Mouse (Mus musculus): ENCODE data around the gene A730071L15Rik. TPM values are rescaled to one million over a fixed set of nuclear protein-coding genes. Genes with fewer than 3 reads are reported as not detected.

The A730071L15Rik gene
- not detected in 2 replicates for polyA plus RNA-seq (2012; ENCODE audit: insufficient read depth, low replicate concordance)

GRCm38 (mm10) chr11:6199410-6200086 lies at the start of gene A730071L15Rik:
Gene A730071L15Rik, plus strand, starts transcription at chr11:6200029.
- Histone ChIP-seq H3K27me3 (replicated peaks) (no peaks in the 10 kb centered on the region), H3K4me3 (replicated peaks) (peak within 1 kb of the TSS; percentile 99), H3K9me3 (no peaks in the 10 kb centered on the region), H3K36me3 (replicated peaks; ENCODE audit: low read length) (peaks cover 8% of the 10 kb centered on the region), H3K4me1 (peaks cover 52% of the 10 kb centered on the region)
- TF ChIP-seq FLI1 (IDR thresholded peaks at IDR 0.05; ENCODE audit: low read length) (no peak), GATA1 (IDR thresholded peaks at IDR 0.05; ENCODE audit: borderline replicate concordance, low read length) (no peak)

GRCm38 (mm10) chr11:6152864-6153263 lies 47.0 kb upstream of the A730071L15Rik start:
- Histone ChIP-seq H3K36me3 (replicated peaks; ENCODE audit: low read length) (peaks cover 27% of the 10 kb centered on the region), H3K4me3 (replicated peaks) (no peak overlapping the region), H3K4me1 (peaks cover 48% of the 10 kb centered on the region), H3K27me3 (replicated peaks) (no peaks in the 10 kb centered on the region), H3K9me3 (no peaks in the 10 kb centered on the region)
- TF ChIP-seq GATA1 (IDR thresholded peaks at IDR 0.05; ENCODE audit: borderline replicate concordance, low read length) (no peak), FLI1 (IDR thresholded peaks at IDR 0.05; ENCODE audit: low read length) (no peak)

GRCm38 (mm10) chr11:6154211-6154701 lies 45.6 kb upstream of the A730071L15Rik start:
- TF ChIP-seq GATA1 (IDR thresholded peaks at IDR 0.05; ENCODE audit: borderline replicate concordance, low read length) = no peak
- no peak for TF ChIP-seq FLI1 (IDR thresholded peaks at IDR 0.05; ENCODE audit: low read length)
- H3K9me3 ChIP-seq = no peaks in the 10 kb centered on the region
- H3K27me3 ChIP-seq (replicated peaks) = no peaks in the 10 kb centered on the region
- peaks cover 56% of the 10 kb centered on the region for H3K4me1 ChIP-seq
- peaks cover 20% of the 10 kb centered on the region for H3K36me3 ChIP-seq (replicated peaks; ENCODE audit: low read length)
- no peak overlapping the region for H3K4me3 ChIP-seq (replicated peaks)

- Histone ChIP-seq H3K27me3 (replicated peaks) (no peaks in the 10 kb centered on the region), H3K4me3 (replicated peaks) (no peak overlapping the region), H3K4me1 (peaks cover 76% of the 10 kb centered on the region), H3K36me3 (replicated peaks; ENCODE audit: low read length) (peaks cover 7% of the 10 kb centered on the region), H3K9me3 (no peaks in the 10 kb centered on the region)
- no peak for TF ChIP-seq GATA1 (IDR thresholded peaks at IDR 0.05; ENCODE audit: borderline replicate concordance, low read length)
- TF ChIP-seq FLI1 (IDR thresholded peaks at IDR 0.05; ENCODE audit: low read length) = no peak
These were observed 43.2 kb upstream of the A730071L15Rik start for GRCm38 (mm10) chr11:6156651-6157050.

- H3K4me3 ChIP-seq (replicated peaks) = no peak overlapping the region
- H3K27me3 ChIP-seq (replicated peaks) = no peaks in the 10 kb centered on the region
- H3K36me3 ChIP-seq (replicated peaks; ENCODE audit: low read length) = peaks cover 10% of the 10 kb centered on the region
- peaks cover 79% of the 10 kb centered on the region for H3K4me1 ChIP-seq
- H3K9me3 ChIP-seq = no peaks in the 10 kb centered on the region
- no peak for TF ChIP-seq FLI1 (IDR thresholded peaks at IDR 0.05; ENCODE audit: low read length)
- no peak for TF ChIP-seq GATA1 (IDR thresholded peaks at IDR 0.05; ENCODE audit: borderline replicate concordance, low read length)
These were observed 42.7 kb upstream of the A730071L15Rik start for GRCm38 (mm10) chr11:6157119-6157518.

- no peaks in the 10 kb centered on the region for H3K27me3 ChIP-seq (replicated peaks)
- no peaks in the 10 kb centered on the region for H3K9me3 ChIP-seq
- H3K36me3 ChIP-seq (replicated peaks; ENCODE audit: low read length) = peaks cover 10% of the 10 kb centered on the region
- TF ChIP-seq FLI1 (IDR thresholded peaks at IDR 0.05; ENCODE audit: low read length) (no peak), GATA1 (IDR thresholded peaks at IDR 0.05; ENCODE audit: borderline replicate concordance, low read length) (no peak)
- no peak overlapping the region for H3K4me3 ChIP-seq (replicated peaks)
- H3K4me1 ChIP-seq = peaks cover 68% of the 10 kb centered on the region
These were observed 41.3 kb upstream of the A730071L15Rik start for GRCm38 (mm10) chr11:6158515-6158914.

GRCm38 (mm10) chr11:6159704-6160275 lies 40.0 kb upstream of the A730071L15Rik start:
- Histone ChIP-seq H3K4me3 (replicated peaks) (peak overlapping the region; percentile 79), H3K36me3 (replicated peaks; ENCODE audit: low read length) (peaks cover 14% of the 10 kb centered on the region), H3K27me3 (replicated peaks) (no peaks in the 10 kb centered on the region), H3K4me1 (peaks cover 68% of the 10 kb centered on the region), H3K9me3 (no peaks in the 10 kb centered on the region)
- TF ChIP-seq GATA1 (IDR thresholded peaks at IDR 0.05; ENCODE audit: borderline replicate concordance, low read length) (no peak), FLI1 (IDR thresholded peaks at IDR 0.05; ENCODE audit: low read length) (no peak)

GRCm38 (mm10) chr11:6160663-6161271 lies 39.1 kb upstream of the A730071L15Rik start:
- H3K9me3 ChIP-seq = no peaks in the 10 kb centered on the region
- H3K4me3 ChIP-seq (replicated peaks) = no peak overlapping the region
- TF ChIP-seq FLI1 (IDR thresholded peaks at IDR 0.05; ENCODE audit: low read length) (no peak), GATA1 (IDR thresholded peaks at IDR 0.05; ENCODE audit: borderline replicate concordance, low read length) (no peak)
- H3K4me1 ChIP-seq = peaks cover 67% of the 10 kb centered on the region
- H3K27me3 ChIP-seq (replicated peaks) = no peaks in the 10 kb centered on the region
- peaks cover 16% of the 10 kb centered on the region for H3K36me3 ChIP-seq (replicated peaks; ENCODE audit: low read length)

GRCm38 (mm10) chr11:6161549-6161948 lies 38.3 kb upstream of the A730071L15Rik start:
- H3K4me1 ChIP-seq = peaks cover 70% of the 10 kb centered on the region
- H3K27me3 ChIP-seq (replicated peaks) = no peaks in the 10 kb centered on the region
- peaks cover 20% of the 10 kb centered on the region for H3K36me3 ChIP-seq (replicated peaks; ENCODE audit: low read length)
- no peaks in the 10 kb centered on the region for H3K9me3 ChIP-seq
- H3K4me3 ChIP-seq (replicated peaks) = no peak overlapping the region
- TF ChIP-seq FLI1 (IDR thresholded peaks at IDR 0.05; ENCODE audit: low read length) = no peak
- TF ChIP-seq GATA1 (IDR thresholded peaks at IDR 0.05; ENCODE audit: borderline replicate concordance, low read length) = no peak

- Histone ChIP-seq H3K4me1 (peaks cover 72% of the 10 kb centered on the region), H3K9me3 (no peaks in the 10 kb centered on the region), H3K36me3 (replicated peaks; ENCODE audit: low read length) (peaks cover 19% of the 10 kb centered on the region), H3K4me3 (replicated peaks) (no peak overlapping the region), H3K27me3 (replicated peaks) (no peaks in the 10 kb centered on the region)
- TF ChIP-seq FLI1 (IDR thresholded peaks at IDR 0.05; ENCODE audit: low read length) (no peak), GATA1 (IDR thresholded peaks at IDR 0.05; ENCODE audit: borderline replicate concordance, low read length) (no peak)
These were observed 36.8 kb upstream of the A730071L15Rik start for GRCm38 (mm10) chr11:6163062-6163461.
